Mouse (Mus musculus): ENCODE results near the gene Dyx1c1. TPM values are rescaled to one million over a fixed set of nuclear protein-coding genes. Genes with fewer than 3 reads are reported as not detected.

Gene Dyx1c1
- total RNA-seq (2015), result 0.07 and 0.91 TPM in 2 replicates
- 0.58 TPM in 1 of 2 replicates, not detected in the other for total RNA-seq (2017)

DNA sequence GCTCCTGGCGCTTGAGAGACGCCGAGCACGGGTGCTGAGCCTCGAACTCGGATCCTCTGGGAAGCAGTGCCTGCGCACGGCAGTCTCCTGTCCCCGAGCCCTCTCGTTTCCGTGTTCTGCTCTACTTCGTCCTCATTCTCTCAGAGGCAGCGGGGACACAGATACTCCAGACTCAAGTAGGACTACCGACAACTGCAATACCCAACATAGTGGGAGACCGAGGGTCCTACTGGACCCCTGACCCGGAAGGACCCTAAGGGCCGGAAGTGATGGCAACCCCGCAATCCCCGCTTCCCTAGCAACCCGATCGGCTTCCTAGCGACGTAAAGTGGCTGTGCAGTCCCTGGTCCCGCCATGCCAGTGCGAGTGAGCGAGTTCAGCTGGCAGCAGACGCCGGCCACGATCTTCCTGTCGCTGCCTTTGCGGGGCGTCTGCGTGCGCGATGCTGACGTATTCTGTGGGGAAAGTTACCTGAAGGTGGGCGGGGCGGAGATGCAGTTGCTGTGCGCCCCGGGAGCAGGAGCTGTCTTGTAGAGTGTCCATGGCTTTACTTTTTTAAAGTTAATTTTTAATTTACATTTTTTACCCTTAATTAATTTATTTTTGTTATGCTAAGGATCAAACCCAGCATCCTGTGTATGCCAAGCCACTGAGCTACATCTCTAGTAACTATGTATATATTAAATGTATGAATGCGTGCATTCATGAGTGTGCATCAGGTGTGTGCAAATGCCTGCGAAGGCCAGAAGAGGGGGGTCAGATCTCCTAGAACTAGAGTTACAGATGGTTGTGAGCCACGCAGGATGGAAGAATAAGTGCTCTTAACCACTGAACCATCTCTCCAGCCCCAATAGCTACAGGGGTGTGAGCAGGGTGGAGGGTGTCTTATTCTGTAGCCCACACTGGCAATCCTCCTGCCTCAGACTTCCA is at the start of gene Dyx1c1, which contains the start of gene Gm44503:
TSS of gene Dyx1c1 (plus strand) at position 265 of the 930 bp plus-strand sequence.
TSS of gene Gm44503 (plus strand) at position 332 of the 930 bp plus-strand sequence.
- peak; percentile 94 for ATAC-seq (replicated peaks; ENCODE audit: poor library complexity)

DNA sequence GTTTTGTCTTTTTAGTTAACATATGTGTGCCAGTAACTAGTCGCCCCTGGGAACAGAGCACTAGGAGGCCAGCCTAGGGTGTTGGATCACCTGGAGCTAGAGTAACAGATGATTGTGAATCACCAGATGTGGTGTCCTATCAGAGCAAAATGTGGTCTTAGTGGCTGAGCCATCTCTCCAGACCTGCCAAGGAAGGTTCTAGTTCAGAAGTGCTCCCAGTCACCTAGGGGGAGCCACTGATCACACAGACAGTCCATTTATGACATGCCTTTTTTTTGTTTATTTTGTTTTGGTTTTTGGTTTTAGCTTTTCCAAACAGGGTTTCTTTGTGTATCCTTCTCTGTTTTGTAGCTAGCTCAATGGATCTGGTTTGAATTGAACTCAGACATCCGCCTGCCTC is 47.2 kb upstream of the Dyx1c1 start:
- ATAC-seq (replicated peaks; ENCODE audit: poor library complexity), result no peak

DNA sequence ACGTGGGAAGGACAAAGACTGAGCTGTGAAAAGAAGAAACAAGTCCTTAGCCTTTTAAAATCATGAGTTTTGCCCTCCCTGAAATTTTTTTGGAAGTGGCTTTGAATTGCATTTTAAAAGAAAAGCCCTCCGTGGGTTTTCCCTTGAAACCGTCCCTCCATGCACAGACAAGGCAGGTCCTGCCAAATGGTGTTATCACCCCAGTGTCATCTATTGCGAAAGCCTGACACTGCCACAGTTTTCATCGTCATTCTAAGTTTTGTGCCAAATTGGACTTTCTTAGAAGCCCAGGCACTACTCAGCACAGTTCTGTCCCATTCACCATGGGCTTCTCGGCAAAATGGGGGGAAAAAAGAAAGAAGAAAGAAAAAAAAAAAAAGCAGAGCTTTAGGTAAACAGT is 45.0 kb upstream of the Dyx1c1 start:
- ATAC-seq (replicated peaks; ENCODE audit: poor library complexity), result no peak

DNA sequence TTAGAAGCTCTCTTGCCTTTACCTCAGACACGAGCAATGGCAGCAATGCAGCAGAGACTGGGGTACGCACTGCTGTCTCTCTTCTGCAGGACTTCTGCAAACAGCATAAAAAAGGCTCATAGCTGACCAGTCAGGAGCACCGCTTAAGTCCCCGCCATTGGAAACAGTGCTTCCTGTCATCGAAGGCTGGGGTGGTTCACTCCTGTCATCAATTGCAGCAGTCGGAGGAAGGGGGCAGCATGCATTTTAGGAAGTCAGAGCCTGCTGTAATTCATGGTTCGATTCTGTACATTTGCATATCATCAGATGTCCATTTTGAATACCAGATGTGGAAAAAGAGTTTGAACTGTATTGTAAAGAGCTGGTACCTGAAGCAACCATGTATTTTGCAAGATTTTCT is 42.9 kb upstream of the Dyx1c1 start:
- peak; percentile 63 for ATAC-seq (replicated peaks; ENCODE audit: poor library complexity)

DNA sequence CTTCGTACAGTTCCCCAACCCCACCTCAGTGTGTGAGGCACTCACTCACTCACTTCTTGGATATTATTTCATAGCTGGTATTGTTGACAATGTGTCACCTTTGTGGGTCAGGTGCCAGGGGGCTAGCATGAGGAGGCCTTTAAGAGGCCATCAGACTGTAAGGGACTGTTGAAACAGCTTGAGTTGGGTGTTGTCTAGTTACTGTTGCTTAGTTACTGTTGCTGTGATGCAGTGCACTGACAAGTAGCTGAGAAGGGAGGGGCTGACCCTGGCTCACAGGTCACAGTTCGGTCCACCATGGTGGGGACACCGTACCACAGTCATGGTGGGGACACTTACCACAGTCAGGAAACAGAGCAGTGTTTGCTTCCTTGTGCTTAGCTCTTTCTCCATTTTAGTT is 35.5 kb upstream of the Dyx1c1 start:
- ATAC-seq (replicated peaks; ENCODE audit: poor library complexity), result no peak

DNA sequence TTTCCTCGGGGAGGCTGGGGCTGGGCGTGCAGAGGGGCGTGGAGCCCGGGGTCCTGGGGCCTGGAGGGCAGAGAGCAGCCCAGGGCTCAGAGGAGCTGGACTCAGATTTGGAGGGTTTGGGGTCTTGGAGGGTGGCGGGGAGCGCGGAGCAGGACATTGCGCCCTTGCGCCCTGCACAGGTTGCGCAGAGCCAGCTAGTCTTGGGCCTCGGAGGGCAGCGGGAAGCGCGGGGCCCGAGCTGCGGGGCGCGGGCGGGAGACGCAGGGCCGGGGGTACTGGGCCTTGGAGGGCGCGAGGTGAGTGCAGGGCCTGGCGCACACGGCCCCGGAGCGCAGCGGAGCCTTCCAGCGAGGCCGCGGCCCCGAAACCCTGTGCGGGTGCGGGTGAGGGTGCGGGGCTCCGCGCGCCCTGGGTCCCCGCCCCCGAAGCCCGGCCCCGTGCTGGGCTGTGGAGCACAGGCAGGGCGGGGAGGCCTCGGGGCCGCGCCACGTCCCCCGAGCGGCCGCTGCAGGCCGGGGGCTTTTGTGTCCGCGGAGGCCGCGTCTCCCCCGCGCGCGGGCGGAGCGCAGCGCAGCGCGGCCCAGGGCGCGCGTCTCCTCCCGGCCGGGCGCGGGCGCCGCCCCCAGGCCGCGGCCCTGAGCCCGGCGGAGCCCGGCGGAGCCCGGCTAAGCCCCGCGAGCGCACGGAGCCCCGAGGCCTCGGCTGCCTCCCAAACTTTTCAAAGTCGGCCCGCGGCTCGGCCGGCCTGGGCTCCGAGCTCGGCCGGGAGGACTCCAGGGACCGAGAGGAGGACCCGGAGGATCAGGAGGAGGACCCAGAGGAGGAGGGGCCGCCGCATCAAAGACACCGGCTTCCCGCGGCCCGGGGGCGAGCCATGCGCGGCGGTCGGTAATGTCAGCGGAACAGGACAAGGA is 33.3 kb upstream of the Dyx1c1 start, which contains the start of gene Pygo1:
TSS of gene Pygo1 (plus strand) at position 625 of the 914 bp plus-strand sequence.
- ATAC-seq (replicated peaks; ENCODE audit: poor library complexity), result no peak

DNA sequence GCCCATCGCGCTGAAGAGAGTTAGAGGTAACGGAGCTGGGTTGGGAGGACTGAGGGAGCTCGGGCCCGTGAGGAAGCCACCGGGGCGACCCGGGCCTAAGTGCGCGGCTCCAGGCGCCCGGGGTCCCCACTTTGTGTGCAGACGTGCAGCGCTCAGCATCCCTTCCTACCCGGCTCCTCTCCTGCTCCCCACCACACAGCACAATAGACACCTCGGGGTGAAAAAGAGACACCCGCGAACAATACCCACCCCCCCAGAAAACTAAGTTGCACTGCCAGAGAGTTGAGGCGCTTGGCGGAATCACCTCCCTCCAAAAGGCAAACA is 32.7 kb upstream of the Dyx1c1 start:
- no peak for ATAC-seq (replicated peaks; ENCODE audit: poor library complexity)

DNA sequence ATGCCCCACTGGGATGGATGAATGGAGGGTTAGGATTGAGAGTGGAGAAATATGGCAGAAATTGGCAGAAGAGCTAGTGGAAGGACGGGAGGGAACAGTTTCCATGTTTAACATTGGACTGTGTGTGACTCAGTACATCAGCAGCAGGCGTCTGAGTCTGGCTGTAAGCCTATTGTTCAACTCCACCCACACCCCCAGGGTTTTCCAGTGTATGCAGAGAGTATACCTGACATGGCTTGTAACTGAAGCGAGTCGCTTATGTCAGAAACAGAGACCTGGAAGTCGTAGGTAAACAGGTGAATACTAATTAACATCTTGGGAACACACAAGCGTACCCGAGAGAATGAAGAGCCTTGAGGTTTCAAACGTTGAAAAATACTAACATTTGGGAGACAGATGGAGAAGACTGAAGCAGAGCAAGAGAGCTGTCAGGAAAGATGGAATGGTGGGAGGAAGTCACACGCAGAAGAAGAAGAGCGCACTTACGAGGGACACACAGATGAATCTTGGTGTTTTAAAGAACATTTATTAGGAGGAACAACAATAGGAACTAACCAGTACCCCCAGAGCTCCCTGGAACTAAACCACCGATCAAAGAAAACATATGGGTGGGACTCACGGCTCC is 27.3 kb upstream of the Dyx1c1 start:
- no peak for ATAC-seq (replicated peaks; ENCODE audit: poor library complexity)

DNA sequence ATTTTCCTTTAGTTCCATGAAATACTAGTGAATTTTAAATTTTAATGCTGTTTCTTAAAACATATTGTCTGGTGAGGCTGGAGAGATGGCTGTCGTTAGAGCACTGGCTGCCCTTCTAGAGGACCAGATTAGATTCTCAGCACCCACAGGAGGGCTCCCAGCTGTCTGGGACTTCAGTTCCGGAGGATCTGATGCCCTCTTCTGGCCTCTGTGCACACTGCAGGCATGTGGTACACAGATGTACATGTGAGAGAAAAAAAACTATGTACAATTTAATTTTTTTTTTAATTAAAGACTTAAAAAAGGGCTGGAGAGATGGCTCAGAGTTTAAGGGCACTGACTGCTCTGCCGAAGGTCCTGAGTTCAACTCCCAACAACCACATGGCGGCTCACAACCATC is 23.3 kb upstream of the Dyx1c1 start:
- ATAC-seq (replicated peaks; ENCODE audit: poor library complexity), result no peak

DNA sequence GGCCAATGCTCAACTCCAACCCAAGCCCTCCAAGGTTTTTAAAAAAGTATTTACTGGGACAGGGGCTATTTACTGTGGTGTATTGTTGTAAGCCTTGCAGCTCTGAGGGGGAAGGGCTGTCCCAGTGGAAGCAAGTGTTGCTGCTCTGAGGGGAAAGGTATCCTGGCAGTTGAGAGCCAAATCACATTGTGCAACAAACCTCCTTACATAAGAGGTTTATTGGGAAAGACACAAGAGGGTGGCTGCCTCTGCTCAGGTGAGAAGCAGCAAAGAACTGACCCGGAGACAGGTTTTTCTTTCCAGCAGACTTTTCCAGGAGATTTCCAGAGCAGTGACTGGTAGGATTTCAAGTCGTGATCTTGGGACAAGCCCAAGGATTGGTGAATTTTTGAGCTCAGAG is 22.3 kb upstream of the Dyx1c1 start:
- ATAC-seq (replicated peaks; ENCODE audit: poor library complexity), result no peak

DNA sequence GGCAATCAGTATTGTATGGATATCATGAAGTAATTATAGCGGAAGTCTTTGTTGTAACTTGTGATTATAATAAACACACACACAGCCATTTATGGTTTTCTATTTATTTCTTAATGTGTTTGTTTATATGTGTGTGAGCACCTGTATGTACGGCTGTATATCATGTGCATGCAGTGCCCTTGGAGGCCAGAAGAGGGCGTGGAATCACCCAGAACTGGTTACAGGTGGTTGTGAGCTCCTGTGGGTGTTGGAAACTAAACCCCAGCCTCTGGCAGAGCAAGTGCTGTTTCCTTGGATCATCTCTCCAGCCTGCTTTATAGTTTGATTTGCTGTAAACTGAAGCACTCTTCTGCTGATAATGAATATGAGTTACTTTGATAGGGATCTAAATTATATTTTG is 15.2 kb upstream of the Dyx1c1 start:
- ATAC-seq (replicated peaks; ENCODE audit: poor library complexity), result no peak

DNA sequence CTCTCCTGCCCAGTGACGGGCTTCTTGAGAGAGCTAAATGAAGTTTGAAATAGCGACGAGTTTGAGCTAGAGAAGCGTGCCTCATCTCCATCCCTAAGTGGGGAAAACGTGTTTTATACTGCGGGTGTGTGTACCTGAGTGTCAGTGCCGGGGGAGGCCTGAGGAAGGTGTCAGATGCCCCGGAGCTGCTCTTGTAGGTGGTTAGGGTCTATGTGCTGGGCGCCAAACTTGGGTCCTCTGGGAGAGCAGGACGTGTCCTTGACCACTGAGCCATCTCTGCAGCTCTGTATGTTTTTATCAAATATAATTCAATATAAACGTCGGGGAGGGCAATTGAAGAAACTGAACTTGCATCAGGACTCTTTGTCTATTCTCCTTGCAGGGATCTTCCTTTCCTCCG is 14.3 kb upstream of the Dyx1c1 start:
- no peak for ATAC-seq (replicated peaks; ENCODE audit: poor library complexity)

DNA sequence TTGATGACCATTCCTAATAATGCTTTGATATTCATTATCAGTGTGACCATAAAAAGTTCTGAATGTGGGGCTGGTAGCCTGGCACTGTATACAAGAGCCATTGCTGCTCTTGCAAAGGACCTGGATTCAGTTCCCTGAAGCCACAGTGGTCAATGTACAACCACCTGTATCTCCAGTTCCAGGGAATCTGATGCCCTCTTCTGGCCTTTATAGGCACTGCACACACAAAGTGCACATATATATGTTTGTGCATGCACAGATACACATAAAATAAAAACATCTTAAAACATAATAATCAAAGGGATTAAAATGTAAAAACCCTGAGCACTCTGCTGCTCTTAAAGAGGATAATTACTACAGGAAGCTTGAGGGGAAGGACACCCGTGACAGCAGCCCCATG is 11.6 kb upstream of the Dyx1c1 start:
- ATAC-seq (replicated peaks; ENCODE audit: poor library complexity), result no peak

DNA sequence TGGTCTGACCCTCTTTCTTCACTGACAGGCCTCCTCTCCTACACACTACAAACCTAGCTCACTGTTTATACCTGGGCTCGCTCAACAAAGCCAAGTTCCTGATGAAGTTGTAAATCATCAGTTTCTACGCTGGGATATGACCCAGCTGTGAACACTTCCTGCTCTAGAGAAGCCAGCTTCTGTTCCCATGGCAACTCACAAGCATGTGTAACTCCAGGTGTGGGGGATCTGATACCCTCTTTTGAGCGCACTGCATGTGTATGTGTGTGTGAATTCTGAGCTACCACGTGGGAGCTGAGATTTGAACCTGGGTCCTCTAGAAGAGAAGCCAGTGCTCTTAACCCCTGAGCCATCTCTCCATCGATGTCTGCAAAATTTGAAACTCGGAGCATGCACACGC is 9.0 kb upstream of the Dyx1c1 start:
- no peak for ATAC-seq (replicated peaks; ENCODE audit: poor library complexity)

DNA sequence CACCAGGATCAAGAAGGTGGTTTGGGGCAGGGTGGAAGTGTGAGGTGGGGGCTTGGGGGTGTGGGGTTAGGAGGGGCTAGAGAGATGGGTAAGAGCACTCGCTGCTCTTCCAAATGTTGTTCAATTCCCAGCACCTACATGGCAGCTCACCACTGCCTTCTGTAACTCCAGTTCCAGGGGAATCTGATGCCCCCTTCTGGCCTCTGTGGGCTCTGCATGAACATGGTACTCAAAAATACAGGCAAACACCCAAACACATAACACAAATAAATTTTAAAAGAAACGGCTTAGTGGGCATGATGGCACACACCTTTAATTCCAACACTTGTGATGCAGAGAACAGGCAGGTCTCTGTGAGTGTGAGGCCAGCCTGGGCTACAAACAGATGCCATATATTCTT is 3.8 kb upstream of the Dyx1c1 start:
- ATAC-seq (replicated peaks; ENCODE audit: poor library complexity), result no peak

DNA sequence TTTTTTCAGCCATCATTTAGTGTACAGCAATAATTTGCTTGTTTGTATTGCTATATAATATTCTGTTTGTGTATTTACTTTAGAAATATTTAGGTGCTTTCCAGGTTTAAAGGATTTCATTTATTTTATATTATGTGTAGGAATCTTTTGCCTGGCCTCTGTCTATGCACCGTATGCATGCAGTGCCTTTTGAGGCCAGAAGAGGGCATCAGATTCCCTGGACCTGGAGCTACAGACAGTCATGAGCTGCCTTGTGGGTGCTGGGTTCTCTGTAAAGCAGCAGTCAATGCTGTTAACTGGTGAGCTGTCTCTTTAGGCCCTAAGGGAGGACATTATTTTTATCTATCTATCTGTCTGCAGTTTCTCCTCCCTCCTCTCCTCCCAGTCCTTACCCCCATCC is 3.0 kb upstream of the Dyx1c1 start:
- peak; percentile 59 for ATAC-seq (replicated peaks; ENCODE audit: poor library complexity)

DNA sequence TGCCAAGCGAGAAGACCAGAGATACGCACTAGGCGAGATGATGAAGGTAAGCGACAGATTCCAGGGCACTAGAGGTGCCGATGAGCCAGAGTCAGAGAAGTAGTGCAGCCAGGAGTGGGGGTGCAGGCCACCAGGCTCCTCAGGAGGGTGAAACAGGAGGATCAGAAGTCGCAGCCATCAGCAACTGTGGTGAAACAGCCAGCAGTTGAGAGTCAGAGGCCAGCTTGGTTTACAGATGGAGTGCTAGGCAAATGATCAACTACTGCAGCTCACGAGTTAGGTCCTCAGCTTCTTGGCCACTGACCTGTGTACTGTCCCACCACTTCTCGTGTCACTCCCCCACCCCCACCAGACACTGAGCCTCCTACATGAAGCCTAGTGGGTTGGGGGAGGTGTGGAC is 2.8 kb downstream of the Dyx1c1 start:
- ATAC-seq (replicated peaks; ENCODE audit: poor library complexity), result no peak

DNA sequence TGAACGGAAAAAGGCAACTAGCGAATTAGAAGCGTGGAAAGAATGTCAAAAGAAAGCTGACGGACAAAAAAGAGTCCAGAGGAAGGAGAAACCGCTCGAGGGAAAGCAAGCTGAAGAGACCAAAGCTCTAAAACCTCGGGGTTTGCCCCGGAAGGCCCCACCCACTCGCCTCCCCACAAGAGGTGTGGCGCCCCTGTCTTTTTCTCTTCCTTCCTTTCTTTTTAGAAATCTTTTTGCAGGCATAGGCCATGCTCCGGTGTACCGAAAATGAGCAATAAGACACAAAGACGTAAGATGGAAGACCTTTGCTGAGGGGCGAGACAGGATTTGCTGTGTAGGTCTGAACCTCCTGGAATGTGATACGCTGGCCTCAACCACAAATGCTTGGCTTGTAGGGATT is 3.4 kb downstream of the Dyx1c1 start:
- ATAC-seq (replicated peaks; ENCODE audit: poor library complexity), result no peak

DNA sequence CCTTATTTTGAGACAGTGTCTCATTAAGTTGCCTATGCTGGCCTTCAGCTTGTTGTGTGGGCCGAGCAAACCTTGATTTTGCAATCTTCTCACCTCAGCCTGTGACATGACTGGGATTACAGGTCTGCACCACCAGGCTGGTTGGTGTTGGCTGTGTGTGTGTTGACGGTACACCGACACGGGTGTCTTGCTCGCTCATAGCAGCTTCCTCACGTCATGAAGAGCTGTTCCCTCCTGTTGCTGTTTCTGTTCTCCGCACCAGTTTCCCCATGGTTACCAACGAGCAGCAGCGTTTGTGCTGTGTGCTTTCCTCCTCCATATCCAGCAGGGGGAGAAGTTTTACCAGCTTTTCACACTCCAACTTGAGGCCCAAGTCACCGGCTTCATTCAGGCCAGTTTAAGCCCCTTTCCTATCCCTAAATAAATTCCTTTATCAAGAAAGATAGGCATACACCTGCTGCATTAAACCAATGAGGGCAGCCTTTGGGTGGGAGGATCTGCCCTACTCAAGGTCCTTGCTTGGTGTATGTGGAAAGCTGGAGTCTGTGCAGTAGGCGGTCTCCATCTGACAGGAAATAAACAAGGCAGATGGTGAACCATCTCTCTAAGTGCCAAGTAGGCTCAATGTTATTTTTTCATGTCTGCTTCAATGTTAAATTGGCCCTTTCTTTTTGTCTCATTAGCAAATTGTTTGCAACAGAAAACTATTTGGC is 9.9 kb downstream of the Dyx1c1 start:
- ATAC-seq (replicated peaks; ENCODE audit: poor library complexity), result peak; percentile 87

DNA sequence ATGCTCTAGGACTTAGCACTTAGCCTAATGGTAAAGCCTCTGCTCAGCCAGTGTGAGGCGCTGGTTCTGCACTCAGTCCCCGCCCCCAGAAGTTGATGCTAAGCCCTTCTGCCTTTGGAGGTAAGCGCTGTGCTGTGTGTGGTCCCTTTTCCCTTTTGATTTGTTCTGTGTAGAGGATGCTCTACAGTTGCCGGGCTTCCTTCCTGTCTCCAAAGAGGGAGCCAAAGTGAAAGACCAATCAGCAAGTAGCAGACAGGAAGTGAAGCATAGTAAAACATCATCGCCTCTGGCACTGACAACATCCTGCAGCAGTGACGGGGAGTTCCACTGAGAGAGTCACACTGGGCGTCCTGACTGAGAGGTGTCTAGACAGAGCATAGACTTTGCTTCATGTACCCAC is 11.3 kb downstream of the Dyx1c1 start:
- peak; percentile 39 for ATAC-seq (replicated peaks; ENCODE audit: poor library complexity)

DNA sequence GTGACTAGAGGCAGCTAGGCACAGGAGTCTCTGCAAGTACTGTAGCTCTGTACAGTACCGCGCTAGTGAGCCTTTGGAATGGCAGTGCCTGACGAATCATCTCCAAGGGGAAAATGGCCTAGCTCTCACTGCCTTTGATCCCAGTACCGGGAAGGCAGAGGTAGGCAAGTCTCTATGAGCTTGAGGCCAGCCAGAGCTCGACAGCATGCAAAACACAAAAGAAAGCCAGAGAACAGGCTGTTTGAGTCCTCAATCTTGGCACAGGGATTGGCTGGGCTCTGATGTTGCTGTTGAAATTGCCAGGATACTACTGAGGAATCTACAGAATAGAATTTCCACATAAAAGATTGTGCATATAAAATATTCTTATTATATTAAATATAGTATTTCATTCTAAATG is 13.8 kb downstream of the Dyx1c1 start:
- no peak for ATAC-seq (replicated peaks; ENCODE audit: poor library complexity)

Data from megakaryocyte progenitor cell, adult 5-6 weeks (primary cell).